Mouse (Mus musculus) monocyte, adult 2 months (primary cell): ENCODE measurements around the gene Ranbp17.

Experiments
- DNase-seq, 2 experiments: peaks; one replicate each; pipeline ENCODE4 v3.0.0; 2022; ENCODE audit warnings: low spot score in 2 of 2, low read depth in 1 of 2

Ranbp17 gene

DNA sequence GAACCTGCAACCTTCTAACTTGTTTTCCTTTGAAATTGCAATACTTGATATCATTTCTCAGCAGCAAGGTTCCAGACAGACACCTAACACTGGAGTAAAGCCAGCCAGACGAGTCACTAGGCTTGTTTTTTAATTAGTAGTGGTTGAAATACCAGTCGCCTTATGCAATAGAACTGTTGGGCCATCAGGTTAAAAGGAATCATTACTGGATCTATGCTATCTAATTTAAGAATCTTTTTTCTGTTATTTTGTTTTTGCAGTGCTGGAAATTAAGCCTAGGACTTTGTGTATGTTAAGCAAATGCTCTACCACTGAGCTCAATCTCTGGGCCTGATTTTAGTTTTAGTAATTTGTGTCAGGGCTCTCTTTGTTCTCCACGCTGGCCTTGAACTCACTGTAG, 91.3 kb downstream of the Ranbp17 start:
- no peak for DNase-seq

DNA sequence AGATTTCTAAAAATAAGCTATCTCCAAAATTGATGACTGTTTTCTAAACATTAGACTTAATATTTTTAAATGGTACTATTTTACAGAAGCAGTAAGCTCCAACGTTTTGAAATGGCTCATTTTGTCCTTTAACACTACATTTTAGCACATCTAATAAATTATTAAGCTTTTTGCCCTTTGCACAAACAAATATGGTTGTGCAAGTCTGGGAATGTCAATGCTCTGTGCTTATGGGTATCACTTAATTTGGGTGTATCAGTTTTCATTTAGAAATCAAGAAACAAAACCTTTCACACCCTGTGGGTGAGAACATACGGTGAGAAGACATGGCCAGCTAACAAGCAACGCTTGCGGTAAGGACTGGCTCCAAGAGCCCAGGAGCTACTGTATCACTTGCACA, 108.9 kb downstream of the Ranbp17 start:
- DNase-seq, result no peak

DNA sequence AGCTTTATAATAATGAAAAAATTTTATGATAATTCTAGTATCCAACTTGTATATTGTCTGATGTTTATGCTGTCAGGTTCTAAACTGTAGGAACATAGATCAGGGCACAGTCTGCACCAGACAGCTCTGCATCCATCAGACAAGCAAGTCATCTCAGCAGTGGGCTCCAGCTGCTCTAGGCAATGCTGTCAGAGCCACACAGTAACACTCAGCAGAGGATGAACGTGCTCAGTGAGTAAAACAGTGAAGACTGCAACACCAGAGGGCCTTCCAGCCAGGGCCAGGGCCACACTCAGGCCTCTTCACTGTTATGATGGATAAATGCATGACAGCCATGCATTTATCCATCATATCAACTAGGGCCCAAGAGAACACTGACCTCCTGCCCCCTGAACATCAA, 114.2 kb downstream of the Ranbp17 start:
- DNase-seq, result no peak

DNA sequence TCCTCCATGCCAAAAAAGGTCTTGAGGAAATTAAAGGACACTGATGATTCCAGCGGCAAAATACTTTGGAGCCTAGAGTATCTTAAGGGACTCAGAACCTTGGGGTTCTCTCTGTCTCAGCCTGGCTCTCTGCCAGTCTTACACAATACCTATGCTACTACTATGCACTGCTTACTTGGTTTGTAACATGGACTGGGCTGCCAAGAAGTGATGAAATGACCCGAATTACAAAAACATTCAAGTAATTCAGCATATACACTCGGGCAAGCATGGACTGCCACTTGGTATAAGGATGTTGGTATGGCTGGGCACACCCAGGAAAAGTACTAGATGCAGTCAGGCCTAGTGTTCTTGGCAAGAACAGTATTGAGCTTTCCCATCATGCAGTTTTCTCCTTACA, 114.8 kb downstream of the Ranbp17 start:
- DNase-seq, result no peak

DNA sequence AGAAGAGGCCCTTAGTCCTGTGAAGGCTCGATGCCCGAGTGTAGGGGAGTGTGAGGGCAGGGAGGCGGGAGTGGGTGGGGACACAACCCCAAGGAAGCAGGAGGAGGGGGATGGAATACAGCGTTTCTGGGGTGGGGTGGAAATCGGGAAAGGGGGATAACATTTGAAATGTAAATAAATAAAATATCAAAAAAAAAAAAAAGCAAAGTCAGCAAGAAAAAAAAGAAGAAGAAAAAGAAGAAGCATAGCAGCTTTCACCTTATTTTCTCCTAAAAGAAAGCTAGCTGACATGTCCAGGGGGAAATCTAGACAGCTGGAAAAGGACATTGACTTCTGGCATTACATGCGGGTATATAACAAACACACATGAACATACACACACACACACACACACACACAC, 117.3 kb downstream of the Ranbp17 start:
- DNase-seq, result no peak

DNA sequence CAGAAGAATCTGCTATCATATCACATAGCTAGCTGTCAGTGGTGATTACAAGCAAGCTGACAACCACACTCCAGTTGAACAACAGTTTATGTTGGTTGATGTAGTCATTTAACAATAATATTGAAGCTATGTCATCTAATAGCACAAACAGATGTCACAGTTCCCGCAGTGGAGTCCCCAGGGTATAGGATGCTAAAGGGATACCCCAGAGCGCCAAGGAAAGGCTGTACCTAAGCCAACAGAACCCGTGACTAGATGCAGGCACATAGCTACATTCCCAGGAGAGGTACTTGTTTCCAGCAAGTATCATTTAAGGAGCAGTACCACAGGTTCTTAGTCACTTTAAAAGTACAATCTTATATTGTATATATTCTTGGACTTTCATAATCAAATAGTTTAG, 119.5 kb downstream of the Ranbp17 start:
- DNase-seq, result no peak

DNA sequence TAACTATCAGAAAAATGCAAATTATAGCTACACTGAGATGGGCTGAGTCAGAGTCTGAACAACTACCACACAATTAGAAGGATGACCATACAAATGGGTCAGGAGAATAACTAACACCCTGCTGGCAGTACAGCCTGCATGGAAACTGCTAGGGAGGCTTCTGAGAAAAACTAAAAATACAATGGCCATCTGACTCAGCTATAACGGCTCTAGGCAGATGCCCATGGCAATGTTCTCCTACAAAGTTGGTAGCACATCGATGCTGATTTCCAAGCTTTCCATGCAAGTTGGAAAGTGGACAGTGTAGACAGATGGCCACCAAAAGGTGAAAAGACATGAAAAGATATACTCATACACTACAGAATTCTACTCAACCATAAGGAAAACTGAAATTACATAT, 124.9 kb downstream of the Ranbp17 start:
- no peak for DNase-seq

DNA sequence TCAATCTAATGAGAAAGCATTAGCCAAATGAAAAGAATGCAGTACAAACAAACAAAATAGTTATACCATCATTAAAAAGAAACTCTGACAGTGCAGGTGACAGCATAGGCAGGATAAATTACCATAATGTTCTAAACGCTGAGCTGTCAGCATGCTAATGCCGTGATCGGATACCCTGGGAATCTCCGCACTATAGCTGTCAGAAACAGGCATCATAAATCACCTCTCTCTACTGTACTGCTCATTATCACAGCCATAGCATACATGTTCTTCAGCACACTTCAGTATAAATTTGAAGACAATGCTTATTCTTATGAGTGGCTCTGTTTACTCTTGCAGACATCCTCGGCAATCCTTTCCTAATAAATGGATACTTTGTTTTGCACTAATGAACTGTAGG, 151.7 kb downstream of the Ranbp17 start:
- no peak for DNase-seq

DNA sequence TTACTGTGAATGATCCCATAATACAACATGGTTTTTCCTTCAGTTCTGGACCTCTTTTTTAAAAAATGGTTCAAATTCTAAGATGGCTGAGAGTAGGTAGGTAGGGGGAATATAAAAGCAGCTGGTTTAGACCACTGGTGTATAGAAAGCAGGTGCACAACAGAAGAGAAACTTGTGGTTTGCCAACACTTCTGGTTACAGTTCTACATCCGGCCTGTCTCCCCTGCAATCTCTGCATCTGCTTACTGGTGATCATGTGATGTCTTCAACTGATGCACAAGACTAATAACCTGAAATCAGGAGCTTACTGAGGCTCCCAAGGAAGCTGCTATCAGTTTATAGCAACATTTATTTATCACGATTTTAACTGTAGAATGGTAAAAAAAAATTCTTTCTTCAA, 164.3 kb downstream of the Ranbp17 start:
- DNase-seq, result no peak

DNA sequence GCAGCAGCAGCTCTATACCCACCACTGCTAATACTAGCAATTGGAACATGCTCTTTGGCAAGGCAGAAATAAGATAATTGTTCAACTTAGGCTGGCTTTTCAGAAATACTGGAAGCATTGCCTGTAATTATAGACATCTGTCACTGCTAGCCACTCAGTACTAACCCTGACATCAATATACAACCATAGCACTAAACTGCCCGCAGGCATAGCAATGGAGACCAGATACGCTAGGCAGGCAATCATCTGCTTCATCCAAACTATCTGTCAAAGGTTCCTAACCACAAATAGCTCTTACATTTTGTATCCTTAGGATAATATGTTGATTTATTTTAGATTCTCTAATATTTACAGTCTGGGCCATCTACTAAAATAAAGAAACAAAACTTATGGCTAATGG, 171.5 kb downstream of the Ranbp17 start:
- no peak for DNase-seq

DNA sequence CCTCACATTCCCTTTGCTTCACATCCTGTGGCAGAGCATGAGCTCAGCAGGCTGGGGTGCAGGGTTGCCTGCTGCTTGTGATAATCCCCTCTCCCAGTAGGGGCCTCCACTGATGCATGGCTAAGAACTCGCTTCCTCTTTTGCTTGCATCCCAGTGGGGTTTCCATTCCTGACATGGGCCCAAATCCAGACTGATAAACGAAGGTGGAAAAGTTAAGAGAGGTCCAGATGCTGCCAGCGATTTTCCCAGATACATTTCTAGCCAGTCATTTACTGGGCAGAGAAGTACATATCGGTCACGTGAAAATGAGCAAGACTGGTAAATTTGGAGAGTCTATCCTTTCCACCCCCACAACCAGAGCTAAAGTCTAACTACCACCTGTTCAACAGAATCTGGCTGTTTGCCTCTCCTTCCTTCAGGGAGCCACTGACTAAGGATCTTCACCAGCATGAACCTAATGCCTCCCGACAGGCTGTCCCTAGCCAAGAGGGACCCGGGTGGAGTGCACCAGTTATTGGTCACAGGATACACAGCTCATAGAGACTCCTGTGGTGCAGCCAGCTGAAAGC, 176.9 kb downstream of the Ranbp17 start:
- DNase-seq, result no peak

DNA sequence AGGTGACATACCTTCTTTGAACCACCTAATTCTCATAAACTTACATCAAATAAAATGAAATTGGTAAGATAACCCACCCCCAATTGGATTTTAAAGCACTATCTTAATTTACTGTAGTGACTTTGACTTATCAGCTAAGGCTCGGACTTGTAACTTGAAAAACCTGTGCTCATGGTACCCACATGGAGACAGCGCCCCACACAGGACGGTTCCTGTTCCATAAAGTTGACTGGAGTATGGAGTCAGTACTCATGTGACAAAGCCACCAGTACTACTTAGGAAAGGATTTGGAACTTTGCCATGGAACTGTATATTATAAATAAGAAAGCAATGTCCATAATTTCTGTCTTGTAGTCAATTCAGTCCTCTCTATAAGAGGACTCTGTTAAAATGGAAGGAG, 177.9 kb downstream of the Ranbp17 start:
- DNase-seq, result no peak

DNA sequence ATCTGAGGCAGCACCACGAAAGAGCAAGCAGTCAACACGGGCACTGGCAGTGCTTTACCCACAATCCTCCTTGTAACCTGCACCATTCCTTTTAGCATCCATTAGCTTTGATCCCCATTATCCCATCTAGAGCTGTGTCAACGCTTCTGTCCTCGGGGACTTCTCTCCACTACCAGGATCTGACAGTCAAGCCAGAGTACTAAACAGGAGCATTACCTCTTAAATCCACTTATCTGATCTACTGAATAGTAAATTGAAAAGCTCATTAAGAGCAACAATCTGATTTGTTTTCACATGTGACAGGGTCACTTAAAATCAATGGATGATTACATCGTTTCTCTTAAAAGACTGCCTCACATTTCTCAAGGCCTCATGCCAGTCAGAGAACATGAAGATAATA, 181.4 kb downstream of the Ranbp17 start:
- no peak for DNase-seq

DNA sequence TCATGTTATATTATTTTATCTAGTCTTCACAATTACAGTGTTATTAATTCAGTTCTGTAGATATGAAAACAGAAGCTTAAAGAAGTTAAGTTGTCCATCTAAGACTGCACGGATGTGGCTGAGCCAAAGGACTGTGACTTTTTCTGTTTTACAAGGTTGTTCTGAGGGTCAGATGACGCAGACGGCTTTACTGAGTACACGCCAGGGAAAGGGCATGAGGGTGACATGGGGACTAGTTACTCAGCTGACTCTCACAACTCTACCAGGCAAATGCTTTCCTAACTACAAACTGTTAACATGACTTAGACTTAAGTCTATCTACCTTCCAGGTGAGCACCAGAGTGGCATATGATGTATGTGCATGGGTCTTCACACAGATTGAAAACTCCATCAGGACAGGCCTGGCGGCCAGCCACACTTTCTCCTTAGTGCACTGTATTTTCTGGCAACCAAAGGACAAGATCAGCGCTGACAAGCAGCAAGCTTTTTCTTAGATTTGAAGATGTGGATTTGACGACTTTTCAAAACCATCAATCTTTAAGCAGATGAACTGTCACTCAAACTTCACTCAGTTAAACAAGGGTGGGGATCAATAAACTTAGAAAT, 194.4 kb downstream of the Ranbp17 start:
- DNase-seq, result no peak

DNA sequence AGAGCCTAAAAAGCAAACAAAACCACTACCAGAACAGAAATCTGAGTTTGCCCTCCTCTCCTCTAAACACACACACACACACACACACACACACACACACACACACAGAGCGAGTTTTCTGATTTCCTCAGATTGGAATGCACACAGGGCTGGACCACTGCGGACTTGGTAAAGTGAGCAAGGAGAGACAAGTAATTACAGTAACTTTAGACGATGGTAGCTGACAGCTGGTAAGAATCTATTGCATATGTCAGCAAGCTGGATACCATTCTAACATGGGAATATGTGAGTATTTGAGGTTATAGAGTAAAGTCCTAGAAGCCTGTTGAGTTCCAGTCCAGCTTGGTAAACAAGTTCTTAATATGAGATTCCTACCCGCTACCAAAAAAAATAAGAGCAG, 204.0 kb downstream of the Ranbp17 start:
- DNase-seq, result no peak

DNA sequence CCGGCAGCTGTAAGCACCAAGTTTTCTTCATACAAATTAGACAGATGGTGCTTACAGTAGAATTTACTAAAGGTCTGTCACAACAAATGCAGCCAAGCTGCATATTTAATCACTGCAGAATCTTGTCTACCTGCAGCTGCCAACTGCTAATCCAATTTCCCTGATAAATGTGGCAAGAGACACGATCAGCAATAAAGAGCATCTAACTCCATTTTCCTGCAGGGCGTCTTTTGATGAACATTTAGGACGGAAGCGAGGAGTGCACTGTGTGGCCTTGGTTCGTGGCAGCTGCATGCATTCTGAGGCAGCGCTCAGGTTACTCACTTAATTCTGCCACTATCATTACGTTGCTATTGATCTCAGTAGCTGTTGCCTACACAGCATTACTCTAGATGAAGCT, 212.7 kb downstream of the Ranbp17 start:
- DNase-seq, result no peak

DNA sequence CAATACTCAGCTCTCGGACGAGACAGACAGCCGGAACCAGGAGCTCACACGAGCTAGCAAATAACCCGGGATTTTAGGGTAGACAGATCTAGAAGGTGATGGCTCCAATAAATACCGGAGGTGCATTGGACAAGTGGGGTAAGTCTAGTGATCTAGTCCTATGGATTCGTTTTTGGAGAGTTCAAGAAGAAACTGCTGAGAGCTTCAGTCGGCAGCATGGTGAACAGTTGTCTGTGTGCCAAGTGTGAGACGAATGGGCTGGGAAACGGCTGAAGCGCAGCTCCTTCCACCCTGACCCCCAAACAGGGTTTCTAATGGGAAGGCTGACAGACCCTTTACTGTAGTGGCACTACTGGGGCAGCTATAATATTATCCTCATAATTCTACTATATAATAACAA, 214.2 kb downstream of the Ranbp17 start:
- no peak for DNase-seq

DNA sequence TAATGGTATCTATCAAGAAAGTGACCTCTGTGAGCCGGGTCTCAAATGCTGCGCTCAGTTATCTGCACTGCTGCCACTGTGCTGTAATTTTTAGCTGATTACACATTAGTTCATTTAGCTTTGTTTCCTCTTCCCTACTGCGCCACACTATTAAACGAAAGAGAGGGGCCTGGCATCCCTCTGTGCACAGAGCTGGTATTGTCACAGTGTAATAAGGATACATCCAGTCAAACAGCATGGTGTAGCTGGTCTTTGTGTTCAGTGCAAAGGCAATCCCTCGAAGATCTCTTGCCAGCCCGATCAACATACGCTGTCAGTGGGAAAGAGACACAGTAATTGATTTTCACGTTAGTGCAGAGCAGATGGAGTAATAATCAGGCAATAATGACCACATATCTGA, 216.4 kb downstream of the Ranbp17 start:
- DNase-seq, result no peak

DNA sequence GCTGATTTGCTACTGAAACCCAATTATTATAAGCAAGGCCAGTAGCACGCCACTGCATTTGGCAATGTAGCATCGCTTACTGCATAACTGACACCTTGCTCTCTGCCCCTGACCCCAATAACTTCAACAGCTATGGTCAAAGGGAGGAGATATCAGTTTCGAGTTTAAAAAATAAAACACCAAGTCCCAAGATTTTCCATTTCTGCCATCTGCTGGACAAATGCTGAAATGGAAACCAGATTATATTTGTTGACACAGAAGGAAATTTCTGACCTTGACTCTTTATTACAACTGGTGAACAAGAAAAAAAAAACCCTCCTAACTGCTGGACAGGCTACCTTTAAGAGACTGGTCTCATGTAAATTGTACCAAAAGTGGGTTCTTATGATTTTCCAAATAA, 218.1 kb downstream of the Ranbp17 start:
- DNase-seq, result no peak

DNA sequence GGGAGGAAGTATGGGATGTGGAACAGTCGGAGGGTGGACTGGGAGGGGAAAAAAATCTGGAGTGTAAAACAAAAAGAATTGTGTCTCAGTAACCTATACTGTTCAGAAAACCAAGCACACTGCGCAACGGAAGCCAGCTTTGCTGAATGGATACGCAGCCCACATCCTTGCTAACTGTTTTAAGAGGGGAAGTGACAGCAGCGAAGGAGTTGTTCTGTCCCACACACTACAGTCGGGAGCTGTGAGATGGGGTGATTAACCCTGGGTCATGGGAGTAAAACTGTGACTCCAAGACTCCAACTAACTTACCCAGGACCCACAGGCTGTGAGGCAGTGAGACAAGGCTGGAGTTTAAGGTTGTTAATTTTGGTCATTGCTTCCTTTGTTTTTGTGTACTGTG, 219.5 kb downstream of the Ranbp17 start:
- DNase-seq, result no peak

DNA sequence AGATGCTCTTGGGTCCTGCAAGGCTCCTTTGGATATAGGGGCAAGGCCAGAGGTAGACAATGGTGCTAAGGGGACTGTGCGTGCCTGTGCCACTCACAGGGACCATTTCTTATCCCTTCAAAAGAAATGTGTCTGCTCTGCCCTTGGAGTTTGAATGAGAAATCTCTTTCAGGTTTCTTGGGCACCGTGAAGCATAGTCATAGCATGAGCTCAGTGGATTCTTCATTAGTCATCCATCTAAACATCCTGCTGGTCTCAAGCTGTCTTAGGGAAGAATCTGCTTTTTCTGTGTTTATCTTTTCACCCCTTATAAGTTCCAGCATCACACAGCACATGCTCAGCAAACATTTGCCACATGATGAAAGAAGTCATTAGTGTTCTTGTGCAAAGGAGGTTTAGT, 235.0 kb downstream of the Ranbp17 start:
- DNase-seq, result no peak

DNA sequence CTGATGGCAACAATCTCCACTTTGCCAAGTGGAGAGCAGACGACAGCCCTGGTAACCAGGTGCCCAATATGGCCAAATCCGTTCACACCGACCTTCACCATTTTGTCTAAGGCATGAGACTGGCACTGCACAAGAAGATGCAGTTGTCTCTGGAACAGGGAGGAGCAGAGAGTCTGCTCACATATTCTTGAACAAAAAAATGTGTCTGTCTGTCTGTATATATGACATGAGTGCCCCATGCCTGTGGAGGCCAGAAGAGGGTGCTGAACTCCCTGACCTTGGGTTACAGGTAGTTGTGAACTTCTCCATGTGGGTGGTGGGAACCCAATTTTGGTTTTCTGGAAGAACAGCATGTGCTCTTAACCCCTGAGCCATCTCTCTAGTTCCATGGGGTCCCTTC, 236.9 kb downstream of the Ranbp17 start, which contains the start of gene Gm12117:
Gene Gm12117 (minus strand): TSS at position 101 of the 400 bp plus-strand sequence.
- no peak for DNase-seq

DNA sequence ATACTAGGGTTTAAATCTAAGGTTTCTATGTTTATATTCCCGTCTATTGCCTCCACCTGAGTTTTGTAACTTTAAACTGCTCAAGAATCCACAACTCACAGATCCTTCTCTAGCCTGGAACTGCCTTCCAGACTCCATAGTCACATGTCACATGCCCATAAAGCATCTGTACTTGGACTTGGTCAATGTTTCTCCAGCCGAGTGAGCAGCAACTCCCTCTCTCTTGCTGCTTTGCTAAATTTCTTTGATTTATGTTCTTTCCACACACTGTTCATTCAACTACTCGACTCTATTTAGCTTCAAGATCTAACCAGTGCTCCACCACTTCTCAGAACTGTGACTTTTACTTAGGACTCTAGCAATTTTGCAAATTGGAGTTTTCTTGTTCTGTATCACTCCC, 238.7 kb downstream of the Ranbp17 start:
- DNase-seq, result no peak

DNA sequence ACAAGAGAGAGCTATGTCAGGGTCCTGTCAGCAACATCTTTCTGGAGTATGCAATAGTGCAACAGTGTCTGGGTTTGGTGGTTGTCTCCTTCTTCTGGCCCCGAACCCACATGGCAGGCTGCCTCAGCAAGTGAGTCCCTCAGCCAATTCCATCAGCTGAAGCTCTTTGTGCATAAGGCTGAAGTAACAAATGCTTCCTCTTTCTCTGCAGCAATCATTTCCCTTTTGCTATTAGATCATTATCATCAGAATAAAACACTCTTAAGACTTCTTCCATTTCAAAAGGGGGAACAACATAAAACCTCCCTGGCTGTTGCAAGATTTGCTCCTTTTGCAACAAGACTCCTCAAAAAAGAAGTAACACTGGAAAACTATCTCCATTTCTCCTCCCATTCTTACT, 239.3 kb downstream of the Ranbp17 start:
- no peak for DNase-seq
